Mouse (Mus musculus) B cell, adult 2 months (primary cell): ENCODE measurements around the gene Pgls.

Source experiments
- DNase-seq, 2 experiments: peaks; one replicate each; pipeline ENCODE4 v3.0.0; 2022

Gene Pgls

GRCm38 (mm10) chr8:71569366-71570290 is 22.3 kb upstream of the Pgls start:
- peak; percentile 86 to 87 for DNase-seq

DNA sequence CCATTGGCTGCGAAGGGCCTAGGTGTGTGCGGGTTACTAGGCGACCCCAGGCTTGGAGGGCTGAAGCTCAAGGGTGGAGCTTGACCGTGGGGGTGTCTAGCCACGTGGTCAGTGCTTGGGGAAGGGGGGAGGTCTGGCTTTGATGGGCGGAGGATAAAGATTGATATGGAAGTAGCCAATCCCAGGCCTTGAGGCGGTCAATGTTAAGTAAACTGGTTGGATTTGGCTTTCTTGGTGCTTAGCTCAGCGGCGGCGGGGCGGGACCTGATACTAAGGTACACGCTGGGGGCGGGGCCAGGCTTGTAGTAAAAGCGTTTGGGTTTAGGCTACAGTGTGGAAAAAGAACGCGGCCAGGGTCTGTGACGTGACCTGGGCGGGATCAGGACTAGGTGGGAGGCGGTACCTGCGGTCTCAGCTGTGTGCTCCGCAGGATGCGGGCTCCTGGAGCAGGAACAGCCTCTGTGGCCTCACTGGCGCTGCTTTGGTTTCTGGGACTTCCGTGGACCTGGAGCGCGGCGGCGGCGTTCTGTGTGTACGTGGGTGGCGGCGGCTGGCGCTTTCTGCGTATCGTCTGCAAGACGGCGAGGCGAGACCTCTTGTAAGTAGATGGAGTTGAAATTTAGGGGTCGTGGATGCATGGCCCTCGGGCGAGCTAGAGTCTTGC is 21.6 kb upstream of the Pgls start:
- DNase-seq, result peak; percentile 88 to 90

DNA sequence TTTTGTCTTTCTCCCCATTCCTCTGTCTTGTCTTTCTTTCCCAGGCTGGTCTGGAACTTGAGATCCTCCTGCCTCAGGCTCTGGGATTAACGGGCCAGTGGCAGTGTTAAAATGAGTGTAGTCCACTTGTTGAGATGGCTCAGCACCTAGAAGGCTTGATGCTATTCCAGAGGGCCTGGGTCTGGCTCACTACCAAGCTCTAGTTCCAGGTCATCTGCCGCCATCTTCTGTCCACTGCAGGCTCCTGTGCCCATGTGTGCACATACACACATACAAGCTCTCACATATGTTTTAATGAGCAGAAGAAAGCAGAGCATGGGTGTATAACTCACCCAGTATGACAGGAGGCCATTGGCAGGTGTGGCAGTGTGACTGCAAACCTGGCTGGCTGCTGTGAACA is 19.9 kb upstream of the Pgls start:
- no peak for DNase-seq

GRCm38 (mm10) chr8:71572847-71573633 is 18.9 kb upstream of the Pgls start:
- DNase-seq, result no peak

DNA sequence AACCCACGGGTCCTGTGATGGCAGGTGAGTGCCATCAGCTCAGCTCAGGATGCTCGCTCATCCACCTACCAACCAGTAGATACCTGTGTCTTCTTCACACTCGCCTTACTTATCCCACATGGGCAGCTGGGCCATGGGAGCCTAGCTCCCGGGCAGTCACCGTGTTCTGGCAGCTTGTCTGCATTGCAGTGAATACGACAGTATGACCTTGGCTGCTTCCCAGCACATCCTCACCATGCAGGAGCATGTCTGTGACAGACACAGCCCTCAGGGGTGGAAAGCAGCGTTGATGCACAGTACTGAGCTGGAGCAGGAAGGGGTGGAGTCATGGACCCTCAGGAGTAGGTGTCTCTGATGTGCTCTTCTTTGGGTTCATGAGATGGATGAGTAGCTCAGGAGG is 17.6 kb upstream of the Pgls start:
- DNase-seq, result no peak

DNA sequence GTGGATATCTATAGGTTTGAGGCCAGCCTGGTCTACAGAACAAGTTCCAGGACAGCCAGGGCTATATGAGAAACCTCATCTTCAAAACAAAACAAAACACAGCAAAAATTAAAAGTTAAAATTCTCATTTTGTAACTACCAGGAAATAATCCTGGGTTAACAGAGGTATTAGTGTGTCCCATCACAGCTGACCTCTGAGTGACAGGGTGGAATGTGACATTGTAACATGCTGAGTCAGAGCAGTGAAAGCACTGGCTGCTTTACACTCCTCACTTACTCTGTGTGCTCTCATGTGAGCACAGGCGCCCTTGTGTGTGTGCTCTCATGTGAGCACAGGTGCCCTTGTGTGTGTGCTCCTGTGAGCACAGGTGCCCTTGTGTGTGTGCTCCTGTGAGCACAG is 17.0 kb upstream of the Pgls start:
- DNase-seq, result no peak

DNA sequence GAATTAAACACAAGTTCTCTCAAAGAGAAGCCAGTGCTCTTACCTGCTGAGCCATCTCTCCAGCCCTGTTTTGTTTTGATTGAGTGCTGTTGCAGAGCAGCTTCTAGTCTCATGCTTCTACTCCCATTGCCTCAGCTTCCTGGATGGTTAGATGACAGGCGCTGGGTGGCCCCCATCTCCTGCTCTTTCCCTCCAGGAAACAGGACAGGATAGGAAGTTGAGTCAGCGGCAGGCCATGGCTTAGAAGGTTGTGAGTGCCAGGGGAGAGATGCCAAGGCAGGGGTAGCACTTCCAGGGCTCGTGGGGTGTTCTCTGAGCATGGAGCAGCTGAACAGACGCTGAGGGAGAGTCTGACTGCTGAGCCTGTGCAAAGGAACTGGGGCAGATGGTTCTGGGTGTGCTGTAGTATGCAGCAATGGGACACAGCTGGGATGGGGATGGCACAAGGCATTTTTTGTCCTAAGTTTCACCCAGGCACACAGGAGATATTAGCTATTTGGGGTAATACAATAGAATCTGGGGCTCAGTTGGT is 14.1 kb upstream of the Pgls start:
- DNase-seq, result no peak

GRCm38 (mm10) chr8:71579009-71579408 is 13.0 kb upstream of the Pgls start:
- DNase-seq, result no peak

DNA sequence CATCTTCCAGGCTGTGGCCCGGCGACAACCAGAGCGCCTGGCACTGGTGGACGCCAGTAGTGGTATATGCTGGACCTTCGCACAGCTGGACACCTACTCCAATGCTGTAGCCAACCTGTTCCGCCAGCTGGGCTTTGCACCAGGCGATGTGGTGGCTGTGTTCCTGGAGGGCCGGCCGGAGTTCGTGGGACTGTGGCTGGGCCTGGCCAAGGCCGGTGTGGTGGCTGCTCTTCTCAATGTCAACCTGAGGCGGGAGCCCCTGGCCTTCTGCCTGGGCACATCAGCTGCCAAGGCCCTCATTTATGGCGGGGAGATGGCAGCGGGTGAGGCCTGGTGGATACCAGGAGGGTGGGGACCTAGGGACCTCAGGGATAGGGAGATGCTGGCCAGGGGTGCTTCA is 12.5 kb upstream of the Pgls start:
- no peak for DNase-seq

- DNase-seq, result no peak
These were observed 11.8 kb upstream of the Pgls start for GRCm38 (mm10) chr8:71580201-71580600.

GRCm38 (mm10) chr8:71586891-71587290 is 5.1 kb upstream of the Pgls start:
- peak; percentile 61 to 62 for DNase-seq

GRCm38 (mm10) chr8:71588762-71589161 is 3.2 kb upstream of the Pgls start:
- no peak for DNase-seq

- DNase-seq, result no peak
These were observed 959 bp upstream of the Pgls start for GRCm38 (mm10) chr8:71591017-71591416.

DNA sequence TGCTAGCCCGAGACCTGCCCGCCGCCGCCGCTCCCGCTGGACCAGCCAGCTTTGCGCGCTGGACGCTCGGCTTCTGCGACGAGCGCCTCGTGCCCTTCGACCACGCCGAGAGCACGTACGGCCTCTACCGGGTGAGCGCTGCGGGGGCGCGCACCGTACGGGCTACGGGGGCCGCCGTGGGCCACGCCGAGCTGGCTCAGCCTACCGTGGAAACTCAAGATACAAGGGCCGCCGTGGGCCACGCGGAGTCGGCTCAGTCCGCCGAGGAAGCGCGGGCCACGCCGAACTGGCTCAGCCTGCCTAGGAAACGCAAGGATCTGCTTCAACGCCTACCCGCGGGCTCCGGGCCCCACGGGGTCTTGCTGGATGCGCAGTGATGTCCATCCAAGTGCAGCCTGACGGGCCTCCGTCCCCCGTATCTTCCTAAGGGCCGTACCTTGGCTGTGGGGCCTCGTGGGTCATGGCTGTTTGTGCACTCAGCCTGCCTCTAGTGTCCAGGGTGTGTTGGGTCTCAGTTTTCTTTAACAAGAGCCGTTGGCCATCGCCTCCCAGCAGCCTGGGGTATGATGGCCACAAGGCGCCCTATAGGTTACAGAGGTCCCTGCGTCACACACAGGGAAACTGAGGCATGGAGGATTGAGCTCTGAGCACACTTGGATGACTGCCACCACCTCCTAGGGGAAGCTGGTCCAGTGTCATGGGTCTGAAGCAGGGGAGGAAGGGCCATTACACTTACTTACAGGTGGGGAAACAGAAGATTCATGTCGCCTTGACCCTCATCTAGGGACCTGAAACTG is 596 bp downstream of the Pgls start:
- peak; percentile 76 to 79 for DNase-seq

DNA sequence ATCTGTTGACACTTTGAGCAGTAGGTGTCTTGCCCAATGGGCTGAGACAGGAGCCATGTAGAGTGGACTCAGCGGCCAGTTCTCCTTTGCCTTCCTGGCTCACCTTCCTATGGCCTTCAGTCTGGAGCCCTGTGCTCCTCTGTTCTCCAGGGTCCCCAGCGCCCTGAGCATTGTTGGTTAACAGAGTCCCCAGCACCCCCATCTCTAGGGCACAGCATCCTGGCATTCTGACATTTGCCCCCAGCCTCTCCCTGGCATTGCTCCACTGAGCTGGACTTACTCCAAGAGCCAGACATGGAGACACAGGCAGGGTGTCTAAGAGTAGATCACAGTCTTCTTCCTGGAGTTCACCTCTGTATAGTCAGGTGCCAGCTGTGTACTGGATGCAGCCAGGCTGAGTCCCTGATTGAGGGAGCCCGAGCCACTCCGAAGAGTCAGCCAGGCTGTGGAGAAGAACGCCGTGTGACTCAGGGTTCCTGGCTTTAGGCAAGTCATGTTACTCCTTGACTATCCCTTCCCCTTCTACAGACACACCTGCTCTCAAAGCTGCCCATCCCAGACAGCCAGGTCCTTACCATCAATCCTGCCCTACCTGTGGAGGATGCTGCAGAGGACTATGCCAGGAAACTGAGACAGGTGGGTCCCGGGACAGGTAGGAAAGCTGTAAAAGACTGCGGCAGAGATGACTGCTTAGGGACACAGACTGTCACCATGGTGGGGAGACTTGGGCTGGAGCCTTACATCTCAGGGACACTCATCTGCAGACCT is 1.8 kb downstream of the Pgls start:
- no peak for DNase-seq

DNA sequence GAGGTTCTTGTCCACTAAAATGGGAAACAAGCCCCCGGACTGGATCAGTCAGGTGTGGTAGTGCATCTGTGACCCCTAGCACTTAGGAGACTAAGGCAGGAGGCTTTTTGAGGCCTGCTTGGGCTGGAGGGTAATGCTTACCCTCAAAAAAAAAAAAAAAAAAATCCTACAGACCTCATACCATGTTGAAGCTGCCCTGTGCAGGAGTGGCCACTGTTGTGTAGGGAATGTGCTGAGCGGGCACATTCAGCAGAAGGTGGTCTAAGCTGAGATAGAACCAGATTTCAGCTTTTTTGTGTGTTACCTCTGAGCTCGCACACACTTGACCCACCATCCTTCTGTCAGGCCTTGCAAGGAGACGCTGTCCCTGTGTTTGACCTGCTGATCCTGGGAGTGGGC is 2.3 kb downstream of the Pgls start:
- no peak for DNase-seq

GRCm38 (mm10) chr8:71595862-71596261 is 3.9 kb downstream of the Pgls start:
- peak; percentile 94 to 95 for DNase-seq

GRCm38 (mm10) chr8:71596384-71596783 is 4.4 kb downstream of the Pgls start:
- DNase-seq, result peak; percentile 33 to 39

DNA sequence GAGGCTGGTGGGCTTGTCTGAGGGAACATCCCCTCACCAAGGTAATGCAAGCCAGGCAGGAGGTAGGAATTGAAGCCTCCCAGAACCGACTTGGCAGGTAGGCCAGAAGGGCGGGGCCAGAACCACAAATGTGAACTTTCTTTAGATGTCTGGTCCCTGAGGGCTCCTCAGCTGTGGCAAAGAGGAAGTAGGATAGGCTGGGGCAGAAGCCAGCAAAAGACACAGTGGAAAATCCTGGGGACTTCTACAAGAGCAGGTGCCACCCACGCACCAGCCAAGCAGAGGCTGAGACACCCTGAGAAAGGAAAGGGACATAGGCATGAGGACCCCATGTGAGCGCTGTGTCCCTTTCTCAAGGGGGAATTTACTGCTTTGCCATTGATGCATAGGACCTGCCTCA is 4.8 kb downstream of the Pgls start:
- peak; percentile 71 to 76 for DNase-seq

- DNase-seq, result peak; percentile 42 to 45
These were observed 5.5 kb downstream of the Pgls start, which contains the start of gene Fam129c for GRCm38 (mm10) chr8:71597451-71597850. Gene Fam129c, plus strand, starts transcription at chr8:71597648.

- DNase-seq, result no peak
These were observed 6.4 kb downstream of the Pgls start for GRCm38 (mm10) chr8:71598375-71598774.
